Mouse (Mus musculus): ENCODE measurements around the gene Cers2. TPM values are rescaled to one million over a fixed set of nuclear protein-coding genes. Genes with fewer than 3 reads are reported as not detected.

Gene Cers2
- polyA plus RNA-seq, 2 experiments, result 140 to 183 TPM

- H3K4me3 ChIP-seq (replicated peaks; ENCODE audit: low read length), result no peak overlapping the region
- no peak for TF ChIP-seq POLR2A (IDR thresholded peaks at IDR 0.05; ENCODE audit: borderline replicate concordance, extremely low read depth, insufficient read depth, insufficient read length)
- no peaks in the 10 kb centered on the region for H3K27me3 ChIP-seq (ENCODE audit: control insufficient read depth, insufficient read depth, low read length)
- no peak for ATAC-seq (ENCODE audit: low FRiP score, low read depth)
- no peak overlapping the region for H3K27ac ChIP-seq (replicated peaks; ENCODE audit: low read depth, low read length)
- 51% methylated on average over 6 of the region's 6 CpGs for WGBS
- H3K9me3 ChIP-seq (ENCODE audit: control insufficient read depth, low read length), result no peaks in the 10 kb centered on the region
- no peak overlapping the region for H3K9ac ChIP-seq (ENCODE audit: low read depth, low read length, severe bottlenecking)
- DNase-seq (ENCODE audit: low spot score), result no peak
- H3K4me2 ChIP-seq (replicated peaks; ENCODE audit: low read depth, low read length, severe bottlenecking), result no peak overlapping the region
- peaks cover 23% of the 10 kb centered on the region for H3K4me1 ChIP-seq (ENCODE audit: control insufficient read depth, insufficient read depth, low read length)
- H3K36me3 ChIP-seq (ENCODE audit: control insufficient read depth, insufficient read depth, low read length), result peaks cover 43% of the 10 kb centered on the region
Measured at GRCm38 (mm10) chr3:95318548-95318947, 4.0 kb downstream of the Cers2 start.

- no peak overlapping the region for H3K27ac ChIP-seq (replicated peaks; ENCODE audit: low read depth, low read length)
- 69% methylated on average over 2 of the region's 2 CpGs for WGBS
- H3K27me3 ChIP-seq (ENCODE audit: control insufficient read depth, insufficient read depth, low read length), result no peaks in the 10 kb centered on the region
- DNase-seq (ENCODE audit: low spot score) (no peak), ATAC-seq (ENCODE audit: low FRiP score, low read depth) (no peak)
- no peaks in the 10 kb centered on the region for H3K9me3 ChIP-seq (ENCODE audit: control insufficient read depth, low read length)
- H3K4me3 ChIP-seq (replicated peaks; ENCODE audit: low read length), result no peak overlapping the region
- H3K4me1 ChIP-seq (ENCODE audit: control insufficient read depth, insufficient read depth, low read length), result peaks cover 23% of the 10 kb centered on the region
- no peak overlapping the region for H3K4me2 ChIP-seq (replicated peaks; ENCODE audit: low read depth, low read length, severe bottlenecking)
- H3K9ac ChIP-seq (ENCODE audit: low read depth, low read length, severe bottlenecking), result no peak overlapping the region
- TF ChIP-seq POLR2A (IDR thresholded peaks at IDR 0.05; ENCODE audit: borderline replicate concordance, extremely low read depth, insufficient read depth, insufficient read length), result no peak
- peaks cover 49% of the 10 kb centered on the region for H3K36me3 ChIP-seq (ENCODE audit: control insufficient read depth, insufficient read depth, low read length)
Measured at GRCm38 (mm10) chr3:95319110-95319509, 4.5 kb downstream of the Cers2 start.

- H3K9me3 ChIP-seq (ENCODE audit: control insufficient read depth, low read length), result no peaks in the 10 kb centered on the region
- H3K27ac ChIP-seq (replicated peaks; ENCODE audit: low read depth, low read length), result no peak overlapping the region
- no peak overlapping the region for H3K9ac ChIP-seq (ENCODE audit: low read depth, low read length, severe bottlenecking)
- H3K4me3 ChIP-seq (replicated peaks; ENCODE audit: low read length), result no peak overlapping the region
- ATAC-seq (ENCODE audit: low FRiP score, low read depth), result no peak
- no peak overlapping the region for H3K4me2 ChIP-seq (replicated peaks; ENCODE audit: low read depth, low read length, severe bottlenecking)
- DNase-seq (ENCODE audit: low spot score), result no peak
- WGBS, result 76% methylated on average over 12 of the region's 12 CpGs
- H3K27me3 ChIP-seq (ENCODE audit: control insufficient read depth, insufficient read depth, low read length), result no peaks in the 10 kb centered on the region
- H3K4me1 ChIP-seq (ENCODE audit: control insufficient read depth, insufficient read depth, low read length), result peaks cover 23% of the 10 kb centered on the region
- peaks cover 57% of the 10 kb centered on the region for H3K36me3 ChIP-seq (ENCODE audit: control insufficient read depth, insufficient read depth, low read length)
- TF ChIP-seq POLR2A (IDR thresholded peaks at IDR 0.05; ENCODE audit: borderline replicate concordance, extremely low read depth, insufficient read depth, insufficient read length), result no peak
Measured at GRCm38 (mm10) chr3:95319701-95320625, 5.4 kb downstream of the Cers2 start.

- Histone ChIP-seq H3K4me1 (ENCODE audit: control insufficient read depth, insufficient read depth, low read length) (peaks cover 4% of the 10 kb centered on the region; the same call in 1 of the 2 replicates), H3K27me3 (ENCODE audit: control insufficient read depth, insufficient read depth, low read length) (no peaks in the 10 kb centered on the region), H3K9me3 (ENCODE audit: control insufficient read depth, low read length) (no peaks in the 10 kb centered on the region), H3K36me3 (ENCODE audit: control insufficient read depth, insufficient read depth, low read length) (peaks cover 92% of the 10 kb centered on the region), H3K27ac (replicated peaks; ENCODE audit: low read depth, low read length) (no peak overlapping the region), H3K9ac (ENCODE audit: low read depth, low read length, severe bottlenecking) (no peak overlapping the region), H3K4me2 (replicated peaks; ENCODE audit: low read depth, low read length, severe bottlenecking) (no peak overlapping the region), H3K4me3 (replicated peaks; ENCODE audit: low read length) (no peak overlapping the region)
- DNase-seq (ENCODE audit: low spot score), result no peak
- WGBS, result 91% methylated on average over 3 of the region's 3 CpGs
- no peak for TF ChIP-seq POLR2A (IDR thresholded peaks at IDR 0.05; ENCODE audit: borderline replicate concordance, extremely low read depth, insufficient read depth, insufficient read length)
- no peak for ATAC-seq (ENCODE audit: low FRiP score, low read depth)
Measured at GRCm38 (mm10) chr3:95323429-95323828, 8.8 kb downstream of the Cers2 start.

GRCm38 (mm10) chr3:95324454-95325144, 10.0 kb downstream of the Cers2 start:
- Histone ChIP-seq H3K9me3 (ENCODE audit: control insufficient read depth, low read length) (no peaks in the 10 kb centered on the region), H3K27ac (replicated peaks; ENCODE audit: low read depth, low read length) (no peak overlapping the region), H3K4me1 (ENCODE audit: control insufficient read depth, insufficient read depth, low read length) (no peaks in the 10 kb centered on the region), H3K36me3 (ENCODE audit: control insufficient read depth, insufficient read depth, low read length) (peaks cover 99% of the 10 kb centered on the region), H3K4me2 (replicated peaks; ENCODE audit: low read depth, low read length, severe bottlenecking) (no peak overlapping the region), H3K27me3 (ENCODE audit: control insufficient read depth, insufficient read depth, low read length) (no peaks in the 10 kb centered on the region), H3K9ac (ENCODE audit: low read depth, low read length, severe bottlenecking) (no peak overlapping the region), H3K4me3 (replicated peaks; ENCODE audit: low read length) (no peak overlapping the region)
- TF ChIP-seq POLR2A (IDR thresholded peaks at IDR 0.05; ENCODE audit: borderline replicate concordance, extremely low read depth, insufficient read depth, insufficient read length), result no peak
- DNase-seq (ENCODE audit: low spot score) (no peak), ATAC-seq (ENCODE audit: low FRiP score, low read depth) (no peak)
- WGBS, result 91% methylated on average over 6 of the region's 6 CpGs
